Mouse (Mus musculus) erythroblast, adult 5-6 weeks (primary cell): ENCODE results near the gene Ap1m1. TPM values are rescaled to one million over a fixed set of nuclear protein-coding genes. Genes with fewer than 3 reads are reported as not detected.

Experiments
- ATAC-seq: replicated peaks from 2 replicates; pipeline ENCODE4 v1.8.0; 2016; ENCODE audit warnings: moderate number of reproducible peaks, mild to moderate bottlenecking, moderate TSS enrichment, inconsistent platforms; ENCODE audit not compliant: poor library complexity, low FRiP score, severe bottlenecking
- total RNA-seq, 2 experiments: library from RNA; stranded (forward) in 1 of 2; stranded (reverse) in 1 of 2; fragments of 150-400 nt in 1 of 2; fragments of 200-764, 138-1000 nt in 1 of 2; gene quantifications; 2 replicates each; pipeline versions ENCODE4 v1.2.3 to v1.2.4; 2015 to 2017; ENCODE audit warnings: low replicate concordance in 2 of 2

Gene Ap1m1
- total RNA-seq, 2 experiments from 2014 or later = 15.7 to 36.9 TPM

DNA sequence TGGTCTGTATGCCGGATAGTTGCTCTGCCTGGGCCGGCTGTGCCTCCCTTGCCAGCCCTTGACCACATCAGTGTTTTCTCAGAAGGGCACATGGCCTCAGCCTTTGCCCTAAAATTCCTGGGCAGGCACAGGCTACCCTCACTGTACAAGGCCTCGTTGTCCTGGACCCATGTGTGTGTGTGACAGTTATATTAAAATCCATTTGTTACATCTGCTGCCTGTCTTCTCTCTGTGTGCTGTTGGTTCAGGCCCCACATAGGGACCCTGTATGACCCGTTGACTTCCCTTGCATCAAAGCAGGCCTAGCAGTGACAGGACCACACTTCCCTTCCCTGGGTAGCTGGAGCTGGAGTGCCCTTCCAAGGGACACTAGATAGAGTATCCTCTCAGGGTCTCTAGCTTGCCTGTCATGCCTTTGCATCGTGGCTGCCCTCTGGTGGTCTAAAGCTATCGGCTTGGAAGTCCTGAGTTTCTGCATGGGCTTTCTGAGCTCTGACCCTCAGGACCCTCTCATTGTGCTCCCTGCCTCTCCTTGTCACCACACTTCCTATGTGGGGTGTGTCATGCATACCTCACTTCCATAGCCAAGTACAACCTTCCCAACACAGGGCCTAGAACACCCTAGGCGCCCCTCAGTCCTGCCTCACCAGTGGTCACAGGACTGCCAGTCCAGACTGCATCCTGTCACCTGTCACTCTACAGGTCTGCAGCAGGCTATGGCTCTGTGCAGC lies 17.5 kb downstream of the Ap1m1 start:
- ATAC-seq = no peak

DNA sequence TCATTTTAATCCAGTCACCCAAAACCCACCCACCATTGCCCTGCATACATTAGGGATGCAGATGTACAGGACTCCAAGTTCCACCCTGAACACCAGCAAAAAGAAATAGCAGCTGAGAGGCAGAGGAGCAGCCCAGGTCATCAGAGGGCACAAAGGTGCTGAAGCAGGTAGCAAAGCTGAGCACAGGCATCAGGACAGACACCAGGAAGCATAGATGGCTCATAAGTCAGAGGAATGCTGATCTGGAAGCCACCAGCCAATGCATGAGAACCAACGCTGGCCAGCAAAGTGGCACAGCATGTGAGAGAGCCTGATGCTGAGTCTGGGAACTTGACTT lies 18.1 kb downstream of the Ap1m1 start:
- no peak for ATAC-seq

- no peak for ATAC-seq
Measured at GRCm38 (mm10) chr8:72259862-72260261, 20.0 kb downstream of the Ap1m1 start.

DNA sequence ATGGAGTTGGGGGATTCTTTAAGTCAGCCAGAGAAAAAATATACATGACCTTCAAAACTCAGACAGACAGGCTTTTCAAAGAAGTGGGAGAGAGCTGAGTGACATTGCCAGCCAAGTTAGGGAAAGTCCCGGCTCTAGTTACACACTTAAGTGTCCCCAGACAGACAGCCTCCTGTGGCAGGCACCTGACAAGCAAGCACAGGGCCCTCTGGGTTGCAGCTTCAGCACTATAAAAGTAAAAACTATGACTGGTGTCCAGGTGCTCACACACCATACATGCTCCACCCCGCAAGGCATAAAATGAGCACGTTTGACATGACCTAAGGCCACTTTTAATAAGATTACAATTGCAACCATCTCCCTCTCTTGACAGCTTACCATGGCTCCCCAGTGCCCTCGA lies 20.8 kb downstream of the Ap1m1 start:
- no peak for ATAC-seq

DNA sequence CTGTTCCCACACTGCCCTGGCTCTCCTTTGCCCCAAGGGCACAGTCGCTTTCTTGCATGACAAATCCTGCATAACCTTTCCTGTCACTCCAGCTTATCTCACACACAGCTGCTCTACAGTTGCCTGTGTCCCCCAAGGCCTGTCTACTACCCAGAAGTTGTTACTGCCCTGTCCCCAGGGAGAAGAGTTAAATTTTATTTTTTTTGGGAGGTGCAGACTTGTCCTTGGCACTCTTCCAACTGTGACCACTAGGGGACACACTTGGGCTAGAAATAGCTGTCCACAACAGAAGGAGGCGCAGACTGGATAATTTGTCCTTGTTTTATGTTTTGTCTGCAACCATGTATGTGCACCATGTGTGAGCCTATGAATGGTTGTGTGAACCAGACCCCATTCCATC lies 21.2 kb downstream of the Ap1m1 start:
- no peak for ATAC-seq

DNA sequence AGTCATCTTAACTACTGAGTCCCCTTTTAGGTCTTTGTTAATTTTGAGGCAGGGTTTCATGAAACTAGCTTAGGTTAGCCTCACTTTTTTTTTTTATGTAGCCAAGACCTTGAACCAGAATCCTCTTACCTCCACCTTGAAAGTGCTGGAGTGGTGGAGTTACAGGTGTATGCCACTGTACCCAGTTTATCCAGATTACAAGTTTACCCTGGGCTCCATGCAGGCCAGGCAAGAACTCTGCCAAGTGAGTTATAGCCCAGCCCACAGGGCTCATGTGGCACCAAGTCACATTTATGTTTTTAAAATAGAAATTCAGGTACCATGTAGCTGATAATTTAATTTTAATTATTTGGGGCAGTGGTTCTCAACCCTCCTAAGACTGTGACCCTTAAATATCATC lies 21.6 kb downstream of the Ap1m1 start:
- ATAC-seq = no peak

GRCm38 (mm10) chr8:72261872-72262271 lies 22.1 kb downstream of the Ap1m1 start:
- no peak for ATAC-seq

GRCm38 (mm10) chr8:72262756-72263155 lies 22.9 kb downstream of the Ap1m1 start:
- no peak for ATAC-seq

DNA sequence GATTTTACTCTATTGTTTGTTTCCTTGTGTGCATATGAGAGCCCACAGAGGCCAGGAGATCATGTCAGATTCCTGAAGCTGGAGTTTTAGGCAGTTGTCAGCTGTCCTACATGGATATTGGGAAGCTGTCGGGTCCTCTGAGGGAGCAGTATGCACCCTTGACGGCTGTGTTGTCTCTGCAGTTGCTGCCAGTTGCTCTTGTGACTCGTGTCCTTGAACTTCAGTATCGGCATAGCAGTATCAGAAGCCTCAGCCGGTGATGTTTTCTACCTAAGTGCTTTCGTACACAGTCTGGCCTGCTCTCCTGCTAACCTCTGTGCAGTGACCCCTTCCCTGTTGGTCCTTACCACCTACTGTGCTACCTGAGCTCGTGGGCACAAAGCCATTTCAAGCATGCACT lies 23.6 kb downstream of the Ap1m1 start:
- ATAC-seq = no peak

DNA sequence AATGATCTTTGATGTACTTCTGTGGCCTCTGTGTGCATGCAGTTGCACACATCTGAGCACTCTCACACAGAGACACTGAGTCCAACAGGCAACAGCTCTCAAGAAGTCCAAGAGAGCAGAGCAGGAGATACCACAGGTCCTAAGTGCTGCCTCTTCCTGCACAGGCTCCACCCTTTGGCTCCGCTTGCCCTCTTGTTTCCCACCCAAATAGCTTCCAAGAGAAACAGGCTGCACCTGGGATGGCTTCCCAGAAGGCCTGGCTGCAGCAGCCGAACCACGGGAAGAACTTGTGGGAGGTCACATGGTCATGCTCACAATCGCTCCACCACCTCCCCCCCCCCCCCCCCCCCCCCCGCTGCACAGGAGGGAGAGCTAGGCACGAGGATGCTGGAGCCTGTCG lies 25.5 kb downstream of the Ap1m1 start:
- ATAC-seq = no peak

GRCm38 (mm10) chr8:72266671-72267070 lies 26.9 kb downstream of the Ap1m1 start:
- no peak for ATAC-seq

GRCm38 (mm10) chr8:72267106-72267505 lies 27.3 kb downstream of the Ap1m1 start:
- no peak for ATAC-seq

DNA sequence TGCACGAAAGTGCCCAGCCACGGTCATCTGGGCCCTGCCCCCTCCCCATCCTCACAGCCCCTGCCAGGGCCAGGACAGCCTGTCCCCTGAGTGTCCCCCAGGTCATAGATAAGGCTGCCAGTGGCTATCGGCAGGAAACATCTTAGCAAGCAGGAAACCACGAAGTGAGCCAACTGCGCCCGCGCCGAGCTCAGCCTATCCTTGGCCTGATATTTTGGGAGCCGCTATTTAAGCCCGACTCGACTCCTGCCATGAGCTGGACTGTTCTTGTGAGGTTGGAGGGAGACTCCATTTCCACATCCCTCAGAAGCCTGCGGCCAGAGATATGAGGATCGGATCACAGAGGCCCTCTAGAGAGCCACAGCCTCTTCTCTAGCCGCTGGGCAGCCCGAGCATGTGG lies 28.5 kb downstream of the Ap1m1 start:
- ATAC-seq = no peak

- no peak for ATAC-seq
Measured at GRCm38 (mm10) chr8:72270606-72271005, 30.8 kb downstream of the Ap1m1 start.

DNA sequence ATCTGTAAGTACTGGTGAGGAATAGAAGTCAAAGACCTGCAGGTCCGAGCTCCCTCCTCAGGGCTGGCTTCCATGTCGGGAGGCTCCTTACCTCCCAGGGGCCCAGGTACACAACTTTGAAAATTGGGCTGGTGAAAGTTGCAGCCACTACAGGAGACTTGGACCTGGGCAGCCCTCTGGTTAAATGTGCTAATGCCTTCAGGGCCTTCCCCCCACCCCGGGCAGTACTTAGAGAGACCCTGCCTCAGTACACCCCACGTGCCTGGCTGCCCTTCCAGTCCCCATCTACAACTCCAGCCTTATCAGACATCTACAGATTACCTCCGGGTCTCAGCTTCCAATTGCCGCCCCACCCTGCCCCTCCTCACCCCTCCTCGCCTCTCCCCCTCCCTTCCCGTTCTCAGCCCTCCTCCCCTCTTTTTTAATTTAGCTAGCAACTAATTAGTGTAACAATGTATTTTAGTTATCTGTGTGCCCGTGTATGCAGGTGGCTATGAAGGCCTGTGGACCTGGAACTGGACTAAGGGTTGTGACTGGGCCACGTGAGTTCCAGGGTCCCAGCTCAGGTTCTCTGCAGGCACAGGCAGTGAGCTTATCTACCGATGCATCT lies 31.3 kb downstream of the Ap1m1 start:
- no peak for ATAC-seq

DNA sequence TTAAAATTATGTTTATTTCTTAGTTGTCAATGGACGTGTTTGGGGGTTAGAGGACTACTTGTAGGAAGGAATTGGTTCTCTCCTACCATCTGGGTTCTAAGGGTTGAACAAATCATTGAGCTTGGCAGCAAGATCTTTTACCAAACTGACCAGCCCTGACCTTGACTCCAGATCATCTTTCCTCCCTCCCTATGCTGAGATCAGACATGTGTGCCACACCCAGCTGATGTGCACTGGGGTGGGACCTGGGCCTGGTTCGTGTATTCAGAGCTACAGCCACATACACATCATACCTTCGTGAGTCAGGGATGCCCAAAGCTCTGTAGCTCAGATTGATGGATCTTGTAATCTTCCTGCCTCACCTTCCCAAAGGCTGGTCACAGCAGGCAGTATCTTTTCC lies 31.9 kb downstream of the Ap1m1 start:
- no peak for ATAC-seq

DNA sequence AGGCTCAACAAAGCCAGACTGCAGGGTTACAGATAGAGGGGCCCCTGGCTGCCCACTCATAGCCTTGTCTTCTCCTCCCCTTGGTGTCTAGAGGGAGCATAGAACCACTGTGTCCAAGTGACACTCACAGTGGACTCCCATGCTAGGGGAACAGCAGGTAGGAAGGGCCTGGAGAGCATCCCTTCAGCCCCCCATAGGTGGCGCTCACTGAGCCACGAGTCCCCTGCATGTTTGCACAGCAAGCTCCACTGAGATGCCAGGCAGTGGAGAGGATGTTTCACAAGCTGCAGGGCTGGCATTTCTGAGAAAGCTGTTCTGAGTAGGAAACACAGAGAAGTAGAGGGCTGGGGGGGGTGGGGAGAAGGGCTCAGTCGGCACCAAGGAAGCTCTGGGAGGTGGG lies 32.5 kb downstream of the Ap1m1 start:
- ATAC-seq = no peak; the same call in 1 of the 2 replicates

GRCm38 (mm10) chr8:72273111-72273770 lies 33.4 kb downstream of the Ap1m1 start:
- no peak for ATAC-seq

DNA sequence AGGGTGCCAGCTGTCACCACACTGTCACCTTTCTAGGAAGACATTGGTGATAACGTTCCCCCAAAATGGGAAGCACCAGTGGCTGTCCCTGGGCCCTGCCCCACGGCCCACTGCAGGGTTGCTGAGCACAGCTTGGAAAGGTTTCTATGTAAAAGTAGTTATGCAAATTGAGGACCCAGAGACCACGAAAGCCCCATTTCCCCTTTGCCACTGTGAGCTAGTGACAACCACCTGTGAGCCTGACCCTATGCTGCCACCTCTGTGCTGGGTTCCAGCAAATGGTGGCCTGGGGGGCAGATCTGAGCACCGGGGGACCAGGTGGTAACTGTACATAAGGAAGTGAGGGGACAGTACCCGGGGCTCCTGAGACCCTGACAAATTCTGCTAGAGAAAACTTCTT lies 34.0 kb downstream of the Ap1m1 start:
- no peak for ATAC-seq

DNA sequence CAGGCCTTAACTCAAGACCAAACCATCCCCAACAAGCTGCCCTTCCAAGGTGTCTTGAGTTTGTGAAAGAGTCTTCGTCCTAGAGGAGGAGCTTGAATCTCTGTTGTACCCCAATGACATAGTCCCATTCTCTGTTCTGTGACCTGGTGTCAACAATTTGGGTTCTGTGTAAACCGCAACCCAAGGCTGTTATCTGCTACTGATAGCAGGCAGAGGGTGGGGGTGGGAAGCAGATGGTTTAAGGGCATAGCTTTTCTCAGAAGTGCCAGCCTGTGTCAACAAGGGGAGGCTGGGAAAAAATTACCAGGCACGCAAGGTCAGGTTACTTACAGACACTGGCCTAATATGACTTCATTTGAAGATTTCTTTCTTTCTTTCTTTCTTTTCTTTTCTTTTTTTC lies 37.4 kb downstream of the Ap1m1 start:
- no peak for ATAC-seq

DNA sequence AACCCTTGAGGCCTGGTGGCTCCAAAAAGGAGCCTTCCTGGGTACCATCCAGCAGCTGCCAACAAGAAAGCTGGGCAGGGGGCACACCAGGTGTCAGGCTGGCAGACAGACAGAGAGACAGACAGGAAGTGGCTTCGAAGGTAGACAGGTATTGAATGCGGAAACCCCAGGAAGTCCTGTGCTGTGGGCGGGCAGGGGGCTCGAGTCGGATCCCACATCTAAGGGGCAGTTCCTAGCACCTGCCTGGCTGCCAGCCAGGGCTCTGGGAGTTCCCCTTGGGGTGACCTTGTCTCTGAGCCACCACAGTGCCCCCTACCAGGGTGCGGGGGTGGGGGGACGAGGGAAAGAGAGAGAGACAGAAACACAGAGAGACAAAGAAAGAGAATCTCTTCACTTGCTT lies 39.3 kb downstream of the Ap1m1 start:
- ATAC-seq = no peak
